Mouse (Mus musculus) c-Kit-negative CD71-positive TER-119-positive erythroid progenitor cells, embryonic 14.5 days (primary cell): ENCODE data around the gene Lce1a1.
"Not testable (repeated sequence)": the region's sequence is repeated elsewhere in the genome, so short reads cannot be mapped to it uniquely, and the experiment has no call there.

Experiments used
- DNase-seq: peaks from one replicate; pipeline ENCODE4 v3.0.0-alpha.2; 2013; ENCODE audit warnings: low read depth, low spot score

Lce1a1 gene

GRCm38 (mm10) chr3:92648207-92648606, at the start of gene Lce1a1:
TSS of gene Lce1a1 (minus strand) at chr3:92648307.
- no peak for DNase-seq

GRCm38 (mm10) chr3:92694613-92695012, 46.5 kb upstream of the Lce1a1 start:
- no peak for DNase-seq

GRCm38 (mm10) chr3:92691688-92692087, 43.6 kb upstream of the Lce1a1 start:
- DNase-seq: no peak

- DNase-seq: not testable (repeated sequence)
Measured at GRCm38 (mm10) chr3:92689154-92689553, 41.0 kb upstream of the Lce1a1 start.

- DNase-seq: no peak
Measured at GRCm38 (mm10) chr3:92687110-92687509, 39.0 kb upstream of the Lce1a1 start, which contains the start of gene Lce1d. TSS of gene Lce1d (minus strand) at chr3:92687210.

- no peak for DNase-seq
Measured at GRCm38 (mm10) chr3:92678947-92679346, 30.8 kb upstream of the Lce1a1 start, which contains the start of gene Lce1c. TSS of gene Lce1c (plus strand) at chr3:92679247.

- DNase-seq: no peak
Measured at GRCm38 (mm10) chr3:92670215-92670614, 22.1 kb upstream of the Lce1a1 start, which contains the start of gene Lce1a2. TSS of gene Lce1a2 (minus strand) at chr3:92670315.

GRCm38 (mm10) chr3:92656826-92657225, 8.7 kb upstream of the Lce1a1 start, which contains the start of gene Lce1b:
TSS of gene Lce1b (minus strand) at chr3:92656926.
- DNase-seq: no peak

GRCm38 (mm10) chr3:92639854-92640253, 8.3 kb downstream of the Lce1a1 start:
- no peak for DNase-seq

GRCm38 (mm10) chr3:92638653-92638991, 9.5 kb downstream of the Lce1a1 start:
- no peak for DNase-seq

- no peak for DNase-seq
Measured at GRCm38 (mm10) chr3:92637745-92638652, 10.1 kb downstream of the Lce1a1 start.

GRCm38 (mm10) chr3:92621560-92621959, 26.5 kb downstream of the Lce1a1 start, which contains the start of gene Lce6a:
TSS of gene Lce6a (minus strand) at chr3:92621660.
- no peak for DNase-seq

- DNase-seq: no peak
Measured at GRCm38 (mm10) chr3:92609804-92610203, 38.3 kb downstream of the Lce1a1 start.

- DNase-seq: no peak
Measured at GRCm38 (mm10) chr3:92607392-92607791, 40.7 kb downstream of the Lce1a1 start, which contains the start of gene 2210017I01Rik. TSS of gene 2210017I01Rik (minus strand) at chr3:92607492.

- DNase-seq: no peak
Measured at GRCm38 (mm10) chr3:92602169-92602568, 45.9 kb downstream of the Lce1a1 start.

- DNase-seq: no peak
Measured at GRCm38 (mm10) chr3:92600456-92600855, 47.7 kb downstream of the Lce1a1 start.

GRCm38 (mm10) chr3:92599973-92600372, 48.1 kb downstream of the Lce1a1 start:
- no peak for DNase-seq

- no peak for DNase-seq
Measured at GRCm38 (mm10) chr3:92598429-92598828, 49.7 kb downstream of the Lce1a1 start.
